Mouse (Mus musculus) testis, postnatal 14 days (tissue): ENCODE data around the gene Epc2.

Source experiments
- DNase-seq: peaks from one replicate; pipeline ENCODE4 v3.0.0; 2021; ENCODE audit warnings: low spot score

Epc2 gene

DNA sequence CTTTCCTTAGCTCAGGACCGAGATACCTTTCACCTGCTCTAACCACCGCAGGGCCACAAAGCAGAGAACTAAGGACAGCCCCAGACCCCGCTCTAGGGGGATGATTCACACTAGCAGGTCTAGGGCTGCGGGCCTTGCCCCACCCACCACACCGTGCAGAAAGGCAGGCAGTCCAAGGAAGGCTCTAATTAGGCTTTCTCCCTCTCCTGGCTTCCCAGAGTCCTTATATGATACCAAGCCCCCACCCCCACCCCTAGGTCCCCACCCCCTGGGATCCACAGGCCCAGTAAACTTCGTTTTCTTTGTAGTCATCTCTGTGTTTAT, 119.5 kb downstream of the Epc2 start:
- DNase-seq = no peak

DNA sequence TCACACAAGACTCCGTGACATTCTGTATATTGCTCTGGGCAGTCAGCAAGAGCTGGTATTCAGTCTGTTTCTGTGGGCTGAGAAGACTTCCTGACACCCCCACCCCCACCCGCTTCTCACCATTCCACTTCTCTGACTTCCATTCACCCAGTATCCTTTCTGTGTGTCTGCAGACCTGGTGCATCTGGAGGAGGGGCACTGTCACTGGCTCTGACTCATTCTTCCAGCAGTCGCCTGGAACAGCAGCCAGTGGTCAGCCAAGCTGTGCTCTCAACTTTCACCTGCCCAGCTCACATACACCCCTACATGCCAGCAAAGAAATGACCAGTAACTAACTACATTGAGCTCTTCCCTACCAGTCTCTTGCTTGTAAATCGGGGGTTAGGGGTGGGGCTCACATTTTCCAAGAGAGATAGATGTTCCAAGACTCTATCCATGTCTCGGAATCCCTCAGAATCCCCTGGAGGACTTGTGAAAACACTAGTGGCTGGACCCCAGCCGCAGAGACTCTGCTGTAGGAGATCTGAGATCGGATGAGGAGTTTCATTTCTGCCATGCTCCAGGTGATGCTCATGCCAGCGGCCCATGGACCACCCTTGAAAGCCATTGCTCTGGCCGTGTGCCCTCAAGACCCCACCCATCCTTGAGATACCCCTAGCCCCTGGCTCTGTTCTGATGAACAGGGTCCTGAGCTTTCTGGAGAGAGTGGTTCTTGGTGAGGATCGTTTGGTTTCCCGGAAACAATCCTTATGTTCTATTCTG, 120.1 kb downstream of the Epc2 start:
- no peak for DNase-seq

DNA sequence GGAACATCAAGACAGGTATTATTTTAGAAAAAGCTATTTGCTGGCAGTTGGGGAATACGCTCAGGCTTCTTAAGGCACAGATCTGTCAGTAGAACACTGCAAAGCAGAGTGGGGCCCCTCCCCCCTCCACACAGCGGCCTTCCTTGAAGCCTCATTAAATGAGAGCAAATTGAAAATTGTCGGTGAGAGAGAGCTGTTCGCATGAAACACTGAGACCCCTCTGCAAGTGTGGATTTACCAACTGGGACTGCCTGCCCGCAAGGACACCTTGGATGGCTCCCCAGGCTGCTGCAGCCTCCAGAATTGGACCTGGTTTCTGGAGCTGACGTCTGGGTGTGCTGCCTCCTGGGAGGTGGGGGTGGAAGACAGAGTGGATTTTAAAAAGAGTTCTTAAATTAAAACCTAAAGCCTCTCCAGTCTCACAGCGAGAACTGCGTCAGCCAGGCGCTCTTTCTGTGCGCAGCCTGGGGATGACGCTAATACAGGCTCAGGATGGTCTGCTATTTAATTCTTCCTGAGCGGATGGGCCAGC, 120.9 kb downstream of the Epc2 start:
- no peak for DNase-seq

DNA sequence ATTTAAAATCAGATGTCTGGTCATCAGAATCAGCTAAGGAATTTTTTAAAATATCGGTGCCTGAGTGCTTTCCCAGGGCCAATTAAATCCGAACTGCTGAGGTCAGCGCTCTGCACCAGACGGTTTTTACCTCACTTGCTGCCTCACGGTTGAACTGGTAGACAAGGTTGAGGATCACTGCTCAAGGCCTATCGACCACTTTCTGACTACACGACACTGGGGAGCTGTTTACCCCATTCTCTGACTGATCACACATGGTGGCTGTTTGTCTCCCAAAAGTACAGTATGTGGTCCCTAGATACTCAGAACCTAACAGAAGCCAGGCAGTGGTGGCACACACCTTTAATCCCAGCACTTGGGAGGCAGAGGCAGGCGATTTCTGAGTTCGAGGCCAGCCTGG, 121.4 kb downstream of the Epc2 start:
- DNase-seq = no peak

DNA sequence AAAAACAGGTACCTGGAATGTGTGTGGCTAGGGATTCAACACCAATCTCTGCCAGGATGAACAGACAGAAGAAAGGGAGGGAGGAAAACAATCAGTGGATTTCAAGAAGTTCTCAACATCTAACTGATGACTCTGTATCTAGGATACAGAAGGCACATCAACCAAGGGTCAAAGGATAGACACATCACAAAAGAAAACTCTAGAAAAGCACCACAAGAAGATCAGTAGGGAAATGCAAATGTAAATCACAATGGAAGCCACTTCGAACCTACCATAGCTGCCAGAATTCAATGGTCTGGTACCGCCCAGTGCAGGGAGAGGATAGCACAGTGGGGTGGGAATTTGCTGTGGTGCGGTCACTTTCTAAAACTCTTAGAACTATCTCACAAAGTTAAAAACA, 122.0 kb downstream of the Epc2 start:
- DNase-seq = no peak

DNA sequence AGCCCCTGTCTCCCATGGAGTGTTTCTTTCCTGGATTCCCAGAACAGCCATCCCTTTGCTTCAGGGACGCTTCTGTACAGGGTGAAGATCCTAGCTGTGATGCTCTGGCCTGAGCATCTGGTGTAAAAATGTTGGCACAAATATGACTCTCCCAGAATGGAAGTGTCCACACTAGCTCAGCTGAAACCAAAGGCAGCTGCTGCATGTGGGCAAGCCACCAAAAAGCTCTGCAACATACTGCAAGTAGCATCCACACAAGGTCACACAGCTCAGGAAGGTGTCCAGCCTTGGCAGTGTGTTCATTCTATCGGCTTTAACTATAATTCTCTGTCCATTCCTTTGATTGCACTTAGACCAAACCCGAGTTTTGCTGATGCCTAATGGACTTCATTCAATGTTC, 129.3 kb downstream of the Epc2 start:
- DNase-seq = peak; percentile 29

DNA sequence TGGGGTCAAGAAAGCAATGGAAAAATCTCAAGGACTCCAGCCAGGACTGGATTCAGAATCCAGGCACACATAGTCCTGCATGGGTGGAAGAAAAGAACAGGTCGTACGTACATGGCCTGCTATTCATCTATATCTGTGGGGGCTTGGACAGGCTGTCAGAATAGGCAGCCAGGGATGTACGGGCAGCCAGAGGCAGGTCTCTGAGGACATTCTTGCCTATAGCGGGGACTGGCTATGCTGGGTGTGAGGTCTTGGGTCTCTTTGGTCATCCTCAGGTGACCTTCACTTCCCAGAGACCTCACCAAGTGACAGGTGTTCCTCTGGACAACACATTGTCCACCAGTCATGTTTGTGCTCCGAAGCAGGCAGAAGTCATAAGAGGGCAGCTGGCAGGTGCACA, 131.3 kb downstream of the Epc2 start:
- DNase-seq = peak; percentile 50

DNA sequence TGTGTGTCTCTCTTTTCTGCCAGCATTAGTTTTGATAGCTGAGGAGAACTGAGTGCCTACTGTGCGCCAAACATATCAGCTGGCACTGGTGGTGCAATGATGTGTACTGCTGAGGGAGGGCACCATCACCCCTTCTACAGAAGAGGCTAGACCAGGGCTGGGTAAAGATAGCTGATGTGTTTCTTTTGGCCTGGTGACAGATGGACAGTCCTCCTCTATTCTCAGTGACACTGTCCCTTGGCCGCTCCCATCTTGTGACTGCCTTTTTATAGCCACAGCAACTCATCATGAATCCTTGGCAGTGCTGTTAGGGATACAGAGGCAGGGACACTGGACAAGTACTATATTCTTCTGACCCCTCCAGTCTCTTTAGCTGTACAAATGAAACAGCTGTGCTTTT, 132.0 kb downstream of the Epc2 start:
- DNase-seq = no peak

DNA sequence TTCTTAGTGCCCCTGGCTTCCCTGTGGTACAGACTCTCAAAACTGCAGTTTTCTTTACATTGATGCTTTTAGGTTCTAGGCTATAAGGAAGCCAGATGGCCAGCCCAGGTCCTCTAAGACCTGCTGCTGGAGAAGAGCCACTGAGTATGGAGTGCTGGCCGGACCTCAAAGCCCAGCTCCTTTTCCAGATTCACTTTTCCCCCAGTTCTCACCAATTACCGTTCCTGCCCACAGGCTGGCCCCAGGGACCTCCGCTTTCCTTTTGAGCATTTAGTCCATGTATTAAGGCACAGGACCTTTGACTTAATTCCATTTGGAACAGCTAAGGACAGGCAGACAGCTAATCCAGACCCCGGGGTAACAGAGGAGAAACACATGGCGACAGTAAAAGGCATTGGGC, 139.2 kb downstream of the Epc2 start:
- DNase-seq = no peak

DNA sequence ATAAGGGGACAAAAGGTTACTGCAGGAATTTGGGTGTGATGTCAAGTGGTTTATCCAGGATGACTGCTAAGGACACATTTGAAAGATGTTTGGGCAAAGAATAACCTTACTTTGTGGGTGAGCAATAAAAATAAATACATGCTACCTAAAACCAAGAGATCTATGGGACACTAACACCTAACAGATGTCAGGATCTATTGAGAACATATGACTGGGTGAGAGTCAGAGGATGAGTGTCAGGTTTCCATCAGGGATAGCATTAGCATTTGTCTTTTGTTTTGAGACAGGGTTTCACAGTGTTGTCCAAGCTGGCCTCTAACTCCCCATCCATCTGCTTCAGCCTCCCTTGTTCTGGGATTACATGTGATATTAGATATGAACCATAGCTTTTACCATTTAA, 141.6 kb downstream of the Epc2 start:
- DNase-seq = no peak

DNA sequence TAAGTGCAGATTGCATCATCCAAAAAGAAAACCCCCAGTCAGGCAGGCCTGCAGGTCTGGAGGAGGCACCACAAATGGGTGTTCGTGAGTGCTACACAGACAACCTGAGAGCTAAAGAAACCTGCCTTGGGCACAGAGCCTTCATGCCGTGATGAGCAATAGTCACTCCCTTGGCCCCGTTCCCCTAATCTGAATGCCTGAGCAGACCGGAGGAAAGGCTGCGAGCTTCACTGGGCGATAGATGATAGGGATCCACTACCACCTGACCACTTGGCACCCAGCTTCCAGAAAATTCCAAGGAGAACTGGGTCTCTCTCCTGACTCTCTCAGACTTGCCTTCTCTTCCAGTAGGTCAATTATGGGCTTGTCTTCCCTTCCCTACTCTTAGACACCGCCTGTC, 143.6 kb downstream of the Epc2 start:
- DNase-seq = no peak

DNA sequence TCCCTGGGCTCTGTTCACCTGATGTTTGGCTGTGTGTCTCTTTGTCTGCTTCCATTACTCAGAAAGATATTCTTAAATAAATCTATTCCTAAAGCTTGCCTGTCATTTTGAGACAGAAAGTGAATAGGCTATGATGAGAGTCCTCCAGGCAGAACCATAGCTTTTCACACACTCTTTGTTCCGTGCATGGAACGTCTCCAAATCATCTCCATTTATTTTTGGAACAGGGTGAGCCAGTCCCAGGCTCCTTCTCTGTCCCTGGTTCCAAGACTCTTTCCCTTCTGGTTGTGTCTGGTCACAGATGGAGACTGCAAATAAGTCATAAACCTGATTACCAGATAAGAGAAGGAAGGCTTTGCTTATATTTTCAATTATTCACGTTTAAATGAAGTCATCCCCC, 145.0 kb downstream of the Epc2 start:
- no peak for DNase-seq

DNA sequence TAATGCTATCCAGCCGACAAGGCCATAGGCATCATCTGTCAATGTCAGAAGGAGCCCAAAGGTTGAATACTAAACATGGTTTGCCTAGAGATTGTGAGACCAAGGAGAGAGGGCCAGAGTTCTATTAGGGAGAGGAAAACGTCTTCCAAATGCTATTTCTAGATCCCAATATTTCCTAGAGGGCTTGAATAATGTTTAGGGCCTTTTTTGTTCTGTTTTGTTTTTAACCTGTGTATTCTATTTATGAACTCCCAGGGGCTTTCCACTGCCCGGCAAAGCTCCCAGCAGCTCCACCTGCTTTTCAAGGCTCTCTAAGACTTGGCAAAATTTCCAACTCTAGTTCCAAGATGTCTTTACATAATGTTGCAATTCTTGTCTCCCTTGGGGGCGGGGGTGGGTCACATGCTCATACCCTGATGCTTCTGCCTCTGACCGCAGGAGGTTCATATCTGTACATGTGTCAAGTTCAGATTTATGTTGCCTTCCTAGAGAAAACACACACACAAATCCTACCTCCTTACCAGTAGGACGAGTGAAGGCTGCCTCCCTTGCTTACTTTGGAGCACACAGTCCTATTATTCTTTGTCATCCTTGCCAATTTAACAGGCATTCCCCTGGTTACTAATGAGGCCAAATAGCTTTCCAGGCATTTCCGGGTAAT, 148.9 kb downstream of the Epc2 start:
- DNase-seq = no peak
